Mouse (Mus musculus) limb, embryonic 12.5 days (tissue): ENCODE measurements around the gene Ube4a. TPM values are rescaled to one million over a fixed set of nuclear protein-coding genes. Genes with fewer than 3 reads are reported as not detected.

ENCODE experiments used
- ATAC-seq: fragments of 200-750 bp; cut with Nextera tagmentation; 2 replicates; pipeline ENCODE4 v1.8.0; 2017; ENCODE audit warnings: low read depth, moderate TSS enrichment; ENCODE audit not compliant: insufficient number of reproducible peaks, insufficient read depth, low FRiP score, low TSS enrichment
- H3K27ac ChIP-seq: fragments of 300-500 bp; sonication (generic); 2 replicates; pipeline ENCODE4 v1.5.1; 2016; ENCODE audit warnings: mild to moderate bottlenecking, moderate library complexity
- H3K27me3 ChIP-seq: fragments of 300-500 bp; sonication (generic); 2 replicates; pipeline ENCODE4 v1.6.1; 2016; ENCODE audit warnings: mild to moderate bottlenecking, moderate library complexity
- H3K36me3 ChIP-seq: fragments of 300-500 bp; sonication (generic); 2 replicates; pipeline ENCODE4 v1.6.1; 2016; ENCODE audit warnings: mild to moderate bottlenecking, moderate library complexity
- H3K4me1 ChIP-seq: fragments of 300-500 bp; sonication (generic); replicated peaks from 2 replicates; pipeline ENCODE4 v1.6.1; 2016
- H3K4me2 ChIP-seq: fragments of 300-500 bp; sonication (generic); 2 replicates; pipeline ENCODE4 v1.6.1; 2016; ENCODE audit warnings: mild to moderate bottlenecking, moderate library complexity
- H3K4me3 ChIP-seq: fragments of 300-500 bp; sonication (generic); replicated peaks from 2 replicates; pipeline ENCODE4 v1.5.1; 2016; ENCODE audit warnings: mild to moderate bottlenecking
- H3K9ac ChIP-seq: fragments of 300-500 bp; sonication (generic); replicated peaks from 2 replicates; pipeline ENCODE4 v1.6.1; 2016; ENCODE audit warnings: mild to moderate bottlenecking, moderate library complexity
- H3K9me3 ChIP-seq: fragments of 300-500 bp; sonication (generic); 2 replicates; pipeline ENCODE4 v1.6.1; 2016; ENCODE audit warnings: mild to moderate bottlenecking, moderate library complexity
- WGBS: fragments of 180-500 bp; shearing (Covaris S2); methylation state at CpG from one replicate; pipeline ENCODE4 v1.1.7; 2016; 5-methylcytosine and 5-hydroxymethylcytosine counted together
- polyA plus RNA-seq: library from polyadenylated mRNA; unstranded; fragments of >200 nt; fragmentation: Nextera tagmentation; extraction: Ambion mirVana; gene quantifications from 2 replicates; pipeline ENCODE4 v1.2.1, GENCODE M21; 2016

Ube4a gene
- polyA plus RNA-seq, 1 experiment from 2014 or later = 27.8 TPM

DNA sequence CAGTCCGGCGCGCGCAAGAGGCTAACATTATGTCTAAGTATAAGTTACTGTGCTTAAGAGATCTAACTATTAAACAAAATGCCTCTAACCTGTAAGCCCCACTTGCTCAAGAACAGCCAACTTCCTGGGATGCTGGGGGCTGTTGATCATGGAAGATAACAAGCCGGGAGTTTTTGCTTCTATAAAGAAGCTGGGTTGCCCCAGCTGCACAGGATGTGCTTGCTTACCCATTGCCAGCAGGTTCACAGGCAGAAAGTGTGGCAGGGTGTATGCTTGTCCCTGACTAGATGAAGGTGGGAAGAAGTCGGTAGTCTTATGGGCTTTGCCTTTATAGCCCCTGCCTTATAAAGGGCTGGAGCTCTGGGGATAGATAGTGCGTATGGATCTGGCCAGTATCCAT is 31.2 kb upstream of the Ube4a start:
- WGBS = 94% methylated on average over 7 of the region's 7 CpGs
- Histone ChIP-seq H3K27me3 (peaks cover 2% of the 10 kb centered on the region; the same call in 1 of the 2 replicates), H3K27ac (no peak overlapping the region), H3K9me3 (no peaks in the 10 kb centered on the region), H3K4me3 (no peak overlapping the region), H3K4me2 (no peak overlapping the region), H3K36me3 (no peaks in the 10 kb centered on the region), H3K4me1 (no peaks in the 10 kb centered on the region), H3K9ac (no peak overlapping the region)
- no peak for ATAC-seq

DNA sequence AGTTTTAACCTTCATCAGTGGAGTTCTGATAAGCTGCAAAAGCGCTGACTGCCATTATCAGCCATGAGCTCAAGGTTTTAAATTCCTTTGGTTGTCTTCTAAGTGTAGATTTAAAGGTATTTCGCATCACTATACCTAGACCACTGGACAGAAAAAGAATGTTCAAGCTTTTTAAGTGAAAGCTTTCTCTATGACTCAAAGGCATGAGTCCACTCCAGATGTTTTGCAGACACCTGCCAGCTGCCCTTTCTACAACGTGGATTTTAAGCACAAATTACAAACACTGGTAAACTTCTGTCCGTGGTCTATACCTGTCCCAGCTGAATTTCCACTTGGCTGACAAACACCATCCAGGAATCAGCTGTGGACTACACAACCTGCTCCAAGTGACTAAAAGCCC is 29.6 kb upstream of the Ube4a start:
- WGBS = 76% methylated on average over 4 of the region's 4 CpGs
- Histone ChIP-seq H3K4me1 (no peaks in the 10 kb centered on the region), H3K9ac (no peak overlapping the region), H3K4me2 (no peak overlapping the region), H3K4me3 (no peak overlapping the region), H3K36me3 (no peaks in the 10 kb centered on the region), H3K27me3 (0 out of 2 replicates have a peak, but pooled peaks cover 2% of the 10 kb centered on the region), H3K27ac (no peak overlapping the region), H3K9me3 (no peaks in the 10 kb centered on the region)
- ATAC-seq = no peak

GRCm38 (mm10) chr9:44993268-44993667 is 27.9 kb upstream of the Ube4a start:
- H3K4me3 ChIP-seq = no peak overlapping the region
- no peak for ATAC-seq
- no peaks in the 10 kb centered on the region for H3K36me3 ChIP-seq
- WGBS = 93% methylated on average over 2 of the region's 2 CpGs
- no peak overlapping the region for H3K27ac ChIP-seq
- H3K27me3 ChIP-seq = no peaks in the 10 kb centered on the region
- no peak overlapping the region for H3K9ac ChIP-seq
- no peaks in the 10 kb centered on the region for H3K4me1 ChIP-seq
- no peak overlapping the region for H3K4me2 ChIP-seq
- H3K9me3 ChIP-seq = no peaks in the 10 kb centered on the region

DNA sequence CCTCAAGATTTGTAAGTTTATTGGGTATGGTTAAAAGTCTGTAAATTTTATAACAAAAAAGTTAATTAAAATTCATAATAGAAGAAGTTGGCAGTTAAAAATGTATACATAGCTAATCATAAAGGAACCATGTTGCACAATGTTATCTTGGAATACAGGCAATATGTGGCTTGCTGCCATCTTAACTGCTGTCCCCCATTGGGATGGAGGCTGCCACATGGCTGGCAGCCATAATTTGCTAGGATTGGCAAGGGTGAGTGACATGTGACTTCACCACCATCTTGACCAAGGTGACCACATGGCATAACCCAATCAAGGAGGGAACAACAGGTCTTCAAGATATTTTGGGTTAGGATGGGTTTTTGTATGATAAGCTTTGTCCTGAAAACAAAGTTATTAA is 26.9 kb upstream of the Ube4a start:
- no peak for ATAC-seq
- no peaks in the 10 kb centered on the region for H3K9me3 ChIP-seq

GRCm38 (mm10) chr9:44991821-44992220 is 26.4 kb upstream of the Ube4a start:
- Histone ChIP-seq H3K9me3 (no peaks in the 10 kb centered on the region), H3K27ac (no peak overlapping the region), H3K36me3 (no peaks in the 10 kb centered on the region), H3K27me3 (no peaks in the 10 kb centered on the region), H3K4me3 (no peak overlapping the region), H3K4me2 (no peak overlapping the region), H3K4me1 (0 out of 2 replicates have a peak, but pooled peaks cover 2% of the 10 kb centered on the region), H3K9ac (no peak overlapping the region)
- WGBS = 79% methylated on average over 2 of the region's 2 CpGs
- no peak for ATAC-seq

More for the DNA sequence above, 26.9 kb upstream of the Ube4a start:
- no peaks in the 10 kb centered on the region for H3K4me1 ChIP-seq
- H3K27me3 ChIP-seq = no peaks in the 10 kb centered on the region
- no peak overlapping the region for H3K27ac ChIP-seq
- no peak overlapping the region for H3K9ac ChIP-seq
- no peaks in the 10 kb centered on the region for H3K36me3 ChIP-seq
- H3K4me2 ChIP-seq = no peak overlapping the region
- no peak overlapping the region for H3K4me3 ChIP-seq

- Histone ChIP-seq H3K9ac (no peak overlapping the region), H3K27ac (no peak overlapping the region), H3K9me3 (no peaks in the 10 kb centered on the region), H3K4me1 (peaks cover 9% of the 10 kb centered on the region; the same call in 1 of the 2 replicates), H3K27me3 (no peaks in the 10 kb centered on the region), H3K4me2 (no peak overlapping the region), H3K36me3 (no peaks in the 10 kb centered on the region), H3K4me3 (no peak overlapping the region)
- 33% methylated on average over 5 of the region's 5 CpGs for WGBS
- no peak for ATAC-seq
Observed at GRCm38 (mm10) chr9:44986976-44987375, 21.6 kb upstream of the Ube4a start.

DNA sequence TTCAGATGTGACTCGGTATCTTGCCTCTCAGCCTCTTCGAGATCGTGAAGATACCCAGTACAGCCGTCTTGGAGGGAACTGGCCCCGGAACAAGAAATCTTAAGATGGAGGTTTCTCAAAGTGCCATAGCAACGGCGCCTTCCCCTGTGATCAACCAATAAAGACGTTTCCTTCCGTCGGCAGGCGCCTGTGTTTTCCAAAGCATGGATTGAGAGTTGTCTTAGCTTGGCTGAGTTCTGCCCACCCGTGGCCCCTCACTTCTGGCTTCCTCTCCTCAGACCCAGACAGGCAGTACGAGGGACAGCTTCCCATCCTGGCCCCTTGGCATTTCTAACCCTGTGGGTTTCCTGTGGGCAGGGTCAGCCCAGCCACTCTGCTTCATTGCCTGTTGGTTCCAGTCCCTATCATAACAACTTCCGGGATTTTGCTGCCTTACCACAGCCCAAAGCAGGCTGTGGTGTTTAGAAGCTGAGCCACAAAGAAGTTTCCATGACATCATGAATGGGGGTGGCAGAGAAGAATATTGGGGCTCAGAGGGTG is 20.9 kb upstream of the Ube4a start:
- no peaks in the 10 kb centered on the region for H3K27me3 ChIP-seq
- 70% methylated on average over 14 of the region's 14 CpGs for WGBS
- peaks cover 9% of the 10 kb centered on the region; the same call in 1 of the 2 replicates for H3K4me1 ChIP-seq
- no peaks in the 10 kb centered on the region for H3K9me3 ChIP-seq
- H3K9ac ChIP-seq = no peak overlapping the region
- H3K27ac ChIP-seq = 0 out of 2 replicates have a peak overlapping the region, but pooled peaks have one; percentile 41
- no peaks in the 10 kb centered on the region for H3K36me3 ChIP-seq
- H3K4me2 ChIP-seq = no peak overlapping the region
- no peak overlapping the region for H3K4me3 ChIP-seq
- no peak for ATAC-seq

GRCm38 (mm10) chr9:44985721-44986161 is 20.3 kb upstream of the Ube4a start:
- peaks cover 9% of the 10 kb centered on the region; the same call in 1 of the 2 replicates for H3K4me1 ChIP-seq
- H3K27ac ChIP-seq = 0 out of 2 replicates have a peak overlapping the region, but pooled peaks have one; percentile 41
- H3K9ac ChIP-seq = no peak overlapping the region
- H3K4me3 ChIP-seq = no peak overlapping the region
- no peak overlapping the region for H3K4me2 ChIP-seq
- no peaks in the 10 kb centered on the region for H3K9me3 ChIP-seq
- H3K36me3 ChIP-seq = no peaks in the 10 kb centered on the region
- no peaks in the 10 kb centered on the region for H3K27me3 ChIP-seq
- 77% methylated on average over 3 of the region's 3 CpGs for WGBS
- ATAC-seq = no peak

- Histone ChIP-seq H3K9ac (no peak overlapping the region), H3K4me3 (no peak overlapping the region), H3K4me2 (no peak overlapping the region), H3K4me1 (peaks cover 9% of the 10 kb centered on the region; the same call in 1 of the 2 replicates), H3K36me3 (no peaks in the 10 kb centered on the region), H3K9me3 (no peaks in the 10 kb centered on the region), H3K27ac (no peak overlapping the region), H3K27me3 (0 out of 2 replicates have a peak, but pooled peaks cover 3% of the 10 kb centered on the region)
- ATAC-seq = no peak
- 77% methylated on average over 2 of the region's 2 CpGs for WGBS
Observed at GRCm38 (mm10) chr9:44983001-44983400, 17.6 kb upstream of the Ube4a start.

DNA sequence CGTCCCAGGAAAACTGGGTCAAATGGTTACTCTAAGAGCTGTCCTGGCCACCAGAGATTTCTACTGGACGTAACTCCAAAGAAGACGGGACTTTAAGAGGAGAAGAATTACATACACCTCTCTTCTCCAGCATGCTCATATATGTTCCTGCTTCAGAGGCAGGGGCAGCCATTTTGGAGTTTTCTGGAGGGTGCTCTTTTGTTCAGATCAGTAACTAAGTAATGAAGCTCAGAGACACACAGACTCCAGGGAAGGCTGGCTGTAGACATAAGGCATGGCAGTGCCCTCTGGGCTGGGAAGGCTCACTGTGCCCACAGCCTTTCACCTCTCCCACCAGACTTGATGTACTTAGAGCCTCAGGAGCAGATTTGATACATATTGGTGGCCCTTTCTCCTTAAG is 17.1 kb upstream of the Ube4a start:
- no peak overlapping the region for H3K4me2 ChIP-seq
- H3K36me3 ChIP-seq = no peaks in the 10 kb centered on the region
- H3K27me3 ChIP-seq = 0 out of 2 replicates have a peak, but pooled peaks cover 3% of the 10 kb centered on the region
- no peak overlapping the region for H3K27ac ChIP-seq
- H3K4me3 ChIP-seq = no peak overlapping the region
- H3K9ac ChIP-seq = no peak overlapping the region
- WGBS = 86% methylated on average over 3 of the region's 3 CpGs
- H3K9me3 ChIP-seq = no peaks in the 10 kb centered on the region
- ATAC-seq = no peak
- peaks cover 9% of the 10 kb centered on the region; the same call in 1 of the 2 replicates for H3K4me1 ChIP-seq

DNA sequence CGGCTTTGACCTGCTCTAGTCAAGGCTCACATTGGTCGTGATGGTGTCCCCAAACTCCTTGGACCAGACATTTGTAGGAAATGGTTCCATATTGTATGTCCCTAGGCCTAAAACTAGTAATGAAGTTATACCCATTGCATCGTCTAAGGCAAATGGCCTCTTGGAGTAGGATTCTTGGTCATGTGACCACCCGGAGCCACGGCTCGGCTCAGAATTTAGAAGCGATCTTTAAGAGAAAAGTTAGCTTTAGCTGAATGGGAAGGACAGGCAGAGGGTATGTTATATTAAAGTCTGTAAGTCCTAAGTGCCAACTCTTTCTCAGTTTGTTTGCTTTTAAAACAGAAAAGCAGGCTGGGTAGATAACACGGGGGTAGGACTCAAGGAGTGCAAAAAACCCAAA is 16.7 kb upstream of the Ube4a start:
- no peak for ATAC-seq
- no peak overlapping the region for H3K4me3 ChIP-seq
- H3K9ac ChIP-seq = no peak overlapping the region
- H3K9me3 ChIP-seq = no peaks in the 10 kb centered on the region
- H3K27ac ChIP-seq = no peak overlapping the region
- peaks cover 9% of the 10 kb centered on the region; the same call in 1 of the 2 replicates for H3K4me1 ChIP-seq
- H3K27me3 ChIP-seq = peaks cover 6% of the 10 kb centered on the region; the same call in 1 of the 2 replicates
- H3K4me2 ChIP-seq = no peak overlapping the region
- 87% methylated on average over 8 of the region's 8 CpGs for WGBS
- no peaks in the 10 kb centered on the region for H3K36me3 ChIP-seq

DNA sequence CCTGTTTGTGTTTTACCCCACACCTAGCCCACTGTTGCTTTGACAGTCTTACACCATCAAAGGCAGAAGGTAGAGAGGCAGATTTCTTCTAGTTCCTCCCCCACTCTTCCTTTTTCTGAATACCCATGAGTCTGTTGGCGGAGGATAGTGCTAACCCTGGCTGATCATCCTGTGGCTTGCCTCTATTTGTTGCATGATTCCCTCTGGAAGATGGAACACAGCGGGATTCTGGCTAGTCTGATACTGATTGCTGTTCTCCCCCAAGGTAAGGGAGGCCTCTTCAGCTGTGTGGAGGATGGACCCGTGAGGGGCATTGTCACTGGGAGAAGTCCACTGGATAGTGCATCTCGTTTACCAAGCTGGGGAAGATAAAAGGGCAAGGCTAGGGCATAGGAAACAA is 16.3 kb upstream of the Ube4a start, which contains the start of gene Cd3d:
Cd3d (plus strand) TSS at position 111 of the 400 bp plus-strand sequence.
- H3K9me3 ChIP-seq = no peaks in the 10 kb centered on the region
- H3K4me3 ChIP-seq = no peak within 1 kb of the TSS
- no peak for ATAC-seq
- no peak within 1 kb of the TSS for H3K27ac ChIP-seq
- 78% methylated on average over 4 of the region's 4 CpGs for WGBS
- no peaks in the 10 kb centered on the region for H3K36me3 ChIP-seq
- peaks cover 5% of the 10 kb centered on the region; the same call in 1 of the 2 replicates for H3K4me1 ChIP-seq
- H3K9ac ChIP-seq = no peak within 1 kb of the TSS
- H3K4me2 ChIP-seq = no peak within 1 kb of the TSS
- peaks cover 8% of the 10 kb centered on the region; the same call in 1 of the 2 replicates for H3K27me3 ChIP-seq
